Comparison of ENCODE assay signal across 27 mouse cellular contexts in the genomic region with DNA sequence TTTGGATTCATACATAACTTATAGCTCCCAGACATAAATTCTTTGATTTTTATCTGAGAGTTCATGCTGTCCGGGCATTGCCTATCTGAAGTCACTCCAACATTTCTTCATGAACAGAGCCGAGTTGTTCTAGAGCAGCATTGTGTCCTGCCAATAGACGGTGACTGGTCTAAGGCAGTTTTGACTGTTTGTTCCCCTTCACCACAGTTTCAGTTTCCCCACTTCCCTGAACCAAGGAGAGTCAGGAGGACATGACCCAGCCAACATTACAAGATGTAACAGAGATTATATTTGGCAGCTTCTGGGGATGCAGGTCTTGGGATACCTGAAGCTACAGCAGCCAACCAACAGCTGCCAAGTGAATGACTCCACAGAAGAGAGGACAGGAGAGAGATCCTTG.
DNase-seq lines count a peak whose midpoint lies in the region; ATAC-seq lines count a peak whose summit lies in the region.
"Had no signal": no experiment of that assay in that cellular context is flagged by ENCODE, and none has a peak within 500 bp of the region (broad histone marks: within the 10 kb centered on the region; RNA-seq: fewer than 3 reads in every experiment).

No protein-coding gene starts in this region.

- ATAC-seq in heart, embryonic 12.5 days (ENCODE audit: insufficient number of reproducible peaks, low FRiP score), result no peak
- peak; percentile 76 for ATAC-seq in granulocyte monocyte progenitor cell, adult 5-6 weeks (replicated peaks; ENCODE audit: poor library complexity, severe bottlenecking)
- ATAC-seq in megakaryocyte progenitor cell, adult 5-6 weeks (replicated peaks; ENCODE audit: poor library complexity), result peak; percentile 71
- ATAC-seq: activated CD4-positive, CD25-positive, alpha-beta regulatory T cell, adult 4 months; CD4-positive, CD25-positive, alpha-beta regulatory T cell, adult 4 months; forebrain, embryonic 14.5 days; forebrain, embryonic 16.5 days; Patski had no signal

- DNase-seq in heart, adult 11 months, result peak; percentile 83
- peak; percentile 98 for DNase-seq in fat pad, adult 2 months (ENCODE audit: extremely low read depth, low read depth, low spot score)
- DNase-seq in cerebellum, postnatal 36 days, result no peak
- DNase-seq in adipocyte (ENCODE audit: low spot score), result no peak
- DNase-seq: adrenal gland, adult 2 months; adrenal gland, postnatal 10 days; adrenal gland, postnatal 25 days; B cell, adult 2 months; cerebellum, adult 11 months; cerebellum, adult 18-20 months; cerebellum, adult 8-10 months; cerebellum, adult 9-11 months; cerebellum, postnatal 14 days had no signal

- no peak overlapping the region for H3K4me2 ChIP-seq in heart, embryonic 12.5 days
- H3K4me2 ChIP-seq: embryonic facial prominence, embryonic 12.5 days; forebrain, embryonic 12.5 days had no signal

- no peak overlapping the region for H3K4me3 ChIP-seq in heart, embryonic 12.5 days
- H3K4me3 ChIP-seq: embryonic facial prominence, embryonic 10.5 days; embryonic facial prominence, embryonic 12.5 days; forebrain, embryonic 10.5 days; forebrain, embryonic 12.5 days had no signal

- H3K4me1 ChIP-seq in heart, embryonic 12.5 days (replicated peaks), result no peaks in the 10 kb centered on the region
- H3K4me1 ChIP-seq: embryonic facial prominence, embryonic 10.5 days; embryonic facial prominence, embryonic 12.5 days; forebrain, embryonic 10.5 days; forebrain, embryonic 12.5 days had no signal

- WGBS in heart, embryonic 12.5 days, result 79% methylated on average over 3 of the region's 3 CpGs

- no peaks in the 10 kb centered on the region for H3K9me3 ChIP-seq in heart, embryonic 12.5 days (replicated peaks)
- H3K9me3 ChIP-seq: embryonic facial prominence, embryonic 10.5 days; embryonic facial prominence, embryonic 12.5 days; forebrain, embryonic 10.5 days; G1E had no signal

- no peaks in the 10 kb centered on the region for H3K27me3 ChIP-seq in heart, embryonic 12.5 days (replicated peaks)
- H3K27me3 ChIP-seq: CH12.LX; embryonic facial prominence, embryonic 12.5 days; forebrain, embryonic 12.5 days; Patski had no signal

- no peak overlapping the region for H3K9ac ChIP-seq in heart, embryonic 12.5 days
- H3K9ac ChIP-seq: embryonic facial prominence, embryonic 12.5 days; forebrain, embryonic 12.5 days had no signal

- no peak overlapping the region for H3K27ac ChIP-seq in heart, embryonic 12.5 days (ENCODE audit: poor library complexity, severe bottlenecking)
- H3K27ac ChIP-seq: embryonic facial prominence, embryonic 10.5 days; embryonic facial prominence, embryonic 12.5 days; forebrain, embryonic 10.5 days; forebrain, embryonic 12.5 days had no signal

- no peaks in the 10 kb centered on the region for H3K36me3 ChIP-seq in heart, embryonic 12.5 days
- H3K36me3 ChIP-seq: embryonic facial prominence, embryonic 10.5 days; embryonic facial prominence, embryonic 12.5 days; forebrain, embryonic 10.5 days; forebrain, embryonic 12.5 days; G1E had no signal

Comparison
In these comparisons a context has a peak if more than half of its experiments do, and no peak if none do; other contexts are left out.
1. DNase-seq: peak in heart, adult 11 months (single experiment) and fat pad, adult 2 months (single experiment); none in cerebellum, postnatal 36 days (0 of 2) and adipocyte (single experiment).